Mouse (Mus musculus): ENCODE data around the gene Rassf8. TPM values are rescaled to one million over a fixed set of nuclear protein-coding genes. Genes with fewer than 3 reads are reported as not detected.

Rassf8 gene
- polyA plus RNA-seq, 1 experiment from 2014 or later: 15.7 TPM

Other genes with a start within 250 kb of the Rassf8 start
- gene Lmntd1, start 132.4 kb upstream of the Rassf8 start, polyA plus RNA-seq (2014; fragmentation: Nextera tagmentation; extraction: Ambion mirVana): 15.7 and 17.7 TPM in 2 replicates
- 0.26 and 0.50 TPM in 2 replicates for gene Tuba3b, start 131.0 kb upstream of the Rassf8 start, polyA plus RNA-seq (2014; fragmentation: Nextera tagmentation; extraction: Ambion mirVana)
- 6.6 and 8.6 TPM in 2 replicates for gene Bhlhe41, start 118.8 kb downstream of the Rassf8 start, polyA plus RNA-seq (2014; fragmentation: Nextera tagmentation; extraction: Ambion mirVana)
- gene Sspn, start 184.9 kb downstream of the Rassf8 start, polyA plus RNA-seq (2014; fragmentation: Nextera tagmentation; extraction: Ambion mirVana): 51.7 and 66.4 TPM in 2 replicates

Data from heart, embryonic 14.5 days (tissue).